ENCODE assay signal across 13 mouse cellular contexts in genomic region chr9:35362276-35362675, GRCm38 (mm10). TPM values are rescaled to one million over a fixed set of nuclear protein-coding genes. Genes with fewer than 3 reads are reported as not detected.
DNase-seq lines count a peak whose midpoint lies in the region; ATAC-seq lines count a peak whose summit lies in the region.
"Had no signal": no experiment of that assay in that cellular context is flagged by ENCODE, and none has a peak within 500 bp of the region (broad histone marks: within the 10 kb centered on the region; RNA-seq: fewer than 3 reads in every experiment).

No protein-coding gene starts in this region.

- peaks cover 54% of the 10 kb centered on the region for H3K27me3 ChIP-seq in hindbrain, embryonic 10.5 days (ENCODE audit: insufficient read depth, poor library complexity, severe bottlenecking)
- no peaks in the 10 kb centered on the region for H3K27me3 ChIP-seq in hindbrain, embryonic 11.5 days (ENCODE audit: control insufficient read depth, insufficient read depth, low read length)
- no peaks in the 10 kb centered on the region for H3K27me3 ChIP-seq in limb, embryonic 13.5 days

- 63% methylated on average over 7 of the region's 7 CpGs for WGBS in hindbrain, embryonic 10.5 days
- WGBS in hindbrain, embryonic 11.5 days, result 64% methylated on average over 7 of the region's 7 CpGs
- WGBS in limb, embryonic 13.5 days, result 45% methylated on average over 7 of the region's 7 CpGs

- H3K36me3 ChIP-seq in hindbrain, embryonic 10.5 days, result no peaks in the 10 kb centered on the region
- H3K36me3 ChIP-seq in hindbrain, embryonic 11.5 days (ENCODE audit: control insufficient read depth, insufficient read depth, low read length), result no peaks in the 10 kb centered on the region
- H3K36me3 ChIP-seq in limb, embryonic 13.5 days, result no peaks in the 10 kb centered on the region
- H3K36me3 ChIP-seq: neural tube, embryonic 13.5 days had no signal

- intact Hi-C loops in gastrocnemius, postnatal 36 days (cut with DNase I), result no loop called here

- H3K9ac ChIP-seq in hindbrain, embryonic 11.5 days (ENCODE audit: low read depth, low read length), result no peak overlapping the region
- no peak overlapping the region for H3K9ac ChIP-seq in limb, embryonic 13.5 days
- H3K9ac ChIP-seq: neural tube, embryonic 13.5 days had no signal

- H3K9me3 ChIP-seq in hindbrain, embryonic 10.5 days, result no peaks in the 10 kb centered on the region
- H3K9me3 ChIP-seq in hindbrain, embryonic 11.5 days (ENCODE audit: control insufficient read depth, low read length), result no peaks in the 10 kb centered on the region
- H3K9me3 ChIP-seq in limb, embryonic 13.5 days, result no peaks in the 10 kb centered on the region
- H3K9me3 ChIP-seq: megakaryocyte, embryonic 14.5 days; neural tube, embryonic 13.5 days had no signal

- H3K4me3 ChIP-seq in hindbrain, embryonic 10.5 days, result no peak overlapping the region
- H3K4me3 ChIP-seq in hindbrain, embryonic 11.5 days (ENCODE audit: low read depth, low read length), result no peak overlapping the region
- H3K4me3 ChIP-seq in limb, embryonic 13.5 days, result no peak overlapping the region
- H3K4me3 ChIP-seq: megakaryocyte, embryonic 14.5 days; neural tube, embryonic 13.5 days had no signal

- H3K27ac ChIP-seq in hindbrain, embryonic 10.5 days, result peak overlapping the region; percentile 12; the same call in 1 of the 2 replicates
- H3K27ac ChIP-seq in hindbrain, embryonic 11.5 days (ENCODE audit: low read depth, low read length), result no peak overlapping the region
- H3K27ac ChIP-seq in limb, embryonic 13.5 days, result peak overlapping the region; percentile 93
- H3K27ac ChIP-seq: neural tube, embryonic 13.5 days had no signal

- DNase-seq in hindbrain, embryonic 10.5 days (ENCODE audit: low spot score), result no peak
- DNase-seq in hindbrain, embryonic 11.5 days (ENCODE audit: low spot score), result no peak
- DNase-seq in adrenal gland, postnatal 25 days, result peak; percentile 28
- DNase-seq in gastrocnemius, postnatal 36 days, result peak; percentile 66 to 70
- no peak for DNase-seq in kidney, postnatal 4 days
- DNase-seq in thymus, postnatal 10 days (ENCODE audit: low spot score in 2 of 2), result no peak
- no peak for DNase-seq in frontal cortex, postnatal 10 days (ENCODE audit: low spot score in 2 of 2)
- DNase-seq: spleen, adult 18-20 months; thymus, postnatal 36 days had no signal

- no peak for ATAC-seq in hindbrain, embryonic 11.5 days (ENCODE audit: low FRiP score)
- no peak for ATAC-seq in limb, embryonic 13.5 days (ENCODE audit: low FRiP score, low read depth)
- ATAC-seq: activated CD4-positive, CD25-positive, alpha-beta regulatory T cell, adult 4 months had no signal

- H3K4me2 ChIP-seq in hindbrain, embryonic 11.5 days (replicated peaks; ENCODE audit: low read depth, low read length), result no peak overlapping the region
- peak overlapping the region; percentile 21; the same call in 1 of the 2 replicates for H3K4me2 ChIP-seq in limb, embryonic 13.5 days (replicated peaks)
- H3K4me2 ChIP-seq: neural tube, embryonic 13.5 days had no signal

- H3K4me1 ChIP-seq in hindbrain, embryonic 10.5 days (replicated peaks), result peaks cover 54% of the 10 kb centered on the region
- peaks cover 10% of the 10 kb centered on the region for H3K4me1 ChIP-seq in hindbrain, embryonic 11.5 days (replicated peaks; ENCODE audit: control insufficient read depth, insufficient read depth, low read length)
- H3K4me1 ChIP-seq in limb, embryonic 13.5 days, result peaks cover 67% of the 10 kb centered on the region
- H3K4me1 ChIP-seq: megakaryocyte, embryonic 14.5 days had no signal

RNA-seq across cellular contexts. Expression of gene Cdon, which starts 58.7 kb away (rescaled TPM):
- 11.7 and 15.4 TPM in 2 replicates for polyA plus RNA-seq in hindbrain, embryonic 10.5 days (2016; fragmentation: Nextera tagmentation; extraction: Ambion mirVana)
- polyA plus RNA-seq in hindbrain, embryonic 11.5 days (2014; fragmentation: Nextera tagmentation; extraction: Ambion mirVana), result 13.4 and 21.9 TPM in 2 replicates
- total RNA-seq in adrenal gland, postnatal 25 days (2021), result 10.7 and 13.1 TPM in 2 replicates
- 10 to 100 TPM; 12.8 to 14.0 TPM for total RNA-seq in gastrocnemius, postnatal 36 days (2021)
- polyA plus RNA-seq in limb, embryonic 13.5 days (2015; fragmentation: Nextera tagmentation; extraction: Ambion mirVana), result 37.0 and 37.6 TPM in 2 replicates

Comparison
In these comparisons a context has a peak if more than half of its experiments do, and no peak if none do; other contexts are left out.
1. DNase-seq: peak in adrenal gland, postnatal 25 days (single experiment) and gastrocnemius, postnatal 36 days (2 of 2); none in hindbrain, embryonic 10.5 days (single experiment), hindbrain, embryonic 11.5 days (single experiment), kidney, postnatal 4 days (0 of 2), thymus, postnatal 10 days (0 of 2) and frontal cortex, postnatal 10 days (0 of 2).